Mouse (Mus musculus) left cerebral cortex, postnatal 36 days (tissue): ENCODE data around the gene Ahcyl1. TPM values are rescaled to one million over a fixed set of nuclear protein-coding genes. Genes with fewer than 3 reads are reported as not detected.
"Not testable (repeated sequence)": the region's sequence is repeated elsewhere in the genome, so short reads cannot be mapped to it uniquely, and the experiment has no call there.

ENCODE experiments used
- DNase-seq, 2 experiments: peaks; one replicate each; pipeline ENCODE4 v3.0.0; 2021 to 2022; ENCODE audit warnings: low spot score in 2 of 2, mixed read lengths in 1 of 2
- intact Hi-C: fragments of 180-260 bp; cut with DNase I; formaldehyde crosslinking; loops from one replicate; pipeline ENCODE4 v1.15.1; 2025
- total RNA-seq, 2 experiments: library from RNA; stranded (reverse); gene quantifications; 2 replicates each; pipeline ENCODE4 v1.2.3; 2021

The Ahcyl1 gene
- 100 to 1,000 TPM; 325 TPM for total RNA-seq

DNA sequence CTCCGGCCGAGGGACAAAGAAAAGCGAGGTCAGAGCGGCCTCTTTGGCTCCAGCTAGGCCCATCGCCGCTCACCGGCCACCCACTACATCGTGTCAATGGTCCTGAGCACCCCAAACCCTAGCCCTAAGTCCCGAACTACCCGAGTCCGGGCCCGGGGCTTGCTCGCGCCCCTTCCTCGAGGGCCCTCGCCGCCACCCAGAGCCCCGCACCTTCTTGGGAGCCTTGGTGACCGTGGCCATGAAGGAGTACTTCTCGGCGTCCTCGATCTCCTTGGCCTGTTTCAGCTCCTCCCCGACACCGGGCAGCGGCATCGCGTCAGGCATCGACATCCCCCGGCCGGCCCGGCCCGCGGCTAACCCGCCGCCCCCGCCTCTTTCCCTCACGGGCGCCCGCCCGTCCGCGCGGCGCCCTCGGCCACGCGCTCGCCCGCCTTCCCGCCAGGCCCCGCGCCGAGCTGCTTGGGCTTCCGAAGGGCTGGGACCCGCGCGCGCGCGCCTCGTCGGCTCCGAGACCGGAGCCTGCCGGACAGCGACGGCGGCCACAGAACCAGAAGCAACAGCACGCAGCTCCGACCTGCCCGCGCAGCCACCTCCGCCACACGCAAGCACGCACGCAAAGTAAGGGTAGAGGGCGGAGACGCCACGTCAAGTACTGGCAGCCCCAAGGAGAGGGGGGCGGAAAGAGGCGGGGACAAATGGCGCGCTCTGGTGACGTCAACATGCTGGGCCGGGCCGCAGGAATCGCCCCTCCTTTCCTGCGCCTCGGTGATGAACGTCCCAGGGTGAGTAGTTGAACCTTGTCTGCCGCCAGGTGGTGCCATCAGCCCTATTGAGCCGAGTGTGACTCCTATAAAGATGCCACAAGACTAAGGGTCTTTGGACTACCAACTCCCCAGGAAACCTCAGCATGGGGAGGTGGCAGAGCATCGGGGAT, at the start of gene Ahcyl1:
Ahcyl1 (minus strand) TSS at position 613 of the 934 bp plus-strand sequence.
- intact Hi-C loops, result loop anchor here (1.0 to 10.0 kb wide), 6 partner anchors 37 to 449 kb away; partner anchors contain the start of gene Gnai3
- DNase-seq, result peak; percentile 99

GRCm38 (mm10) chr3:107746026-107746425, 49.7 kb upstream of the Ahcyl1 start:
- no peak for DNase-seq
- intact Hi-C loops, result no loop called here

- intact Hi-C loops, result no loop called here
Observed at GRCm38 (mm10) chr3:107743650-107744049, 47.3 kb upstream of the Ahcyl1 start.

GRCm38 (mm10) chr3:107743107-107743506, 46.7 kb upstream of the Ahcyl1 start:
- no peak for DNase-seq

More at GRCm38 (mm10) chr3:107743650-107744049, 47.3 kb upstream of the Ahcyl1 start:
- DNase-seq, result no peak

GRCm38 (mm10) chr3:107742071-107742710, 45.8 kb upstream of the Ahcyl1 start:
- intact Hi-C loops, result no loop called here
- no peak for DNase-seq

More at GRCm38 (mm10) chr3:107743107-107743506, 46.7 kb upstream of the Ahcyl1 start:
- intact Hi-C loops, result no loop called here

GRCm38 (mm10) chr3:107741387-107741786, 45.0 kb upstream of the Ahcyl1 start:
- DNase-seq, result no peak
- intact Hi-C loops, result no loop called here

- intact Hi-C loops, result no loop called here
- DNase-seq, result peak; percentile 30 to 42
Observed at GRCm38 (mm10) chr3:107740578-107741207, 44.3 kb upstream of the Ahcyl1 start.

DNA sequence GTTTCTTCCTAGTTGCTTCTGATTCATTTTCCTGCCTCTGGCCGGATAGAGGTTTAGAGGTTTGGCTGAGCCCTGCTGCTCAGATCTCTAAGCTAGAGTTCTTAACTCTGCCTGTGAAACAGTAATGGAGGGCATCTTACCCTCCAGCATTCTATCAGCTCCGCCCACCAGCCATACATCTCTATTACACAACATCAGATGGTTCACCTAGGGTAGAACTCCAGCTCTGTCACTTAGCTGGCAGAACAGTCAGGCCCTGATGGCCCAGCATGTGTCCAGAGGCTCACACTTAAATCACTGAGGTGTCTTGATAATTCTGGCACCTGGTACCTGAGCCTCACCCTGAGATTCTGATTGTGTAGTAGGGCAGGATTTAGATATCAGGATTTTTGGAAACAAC, 43.6 kb upstream of the Ahcyl1 start:
- intact Hi-C loops, result no loop called here
- DNase-seq, result no peak

DNA sequence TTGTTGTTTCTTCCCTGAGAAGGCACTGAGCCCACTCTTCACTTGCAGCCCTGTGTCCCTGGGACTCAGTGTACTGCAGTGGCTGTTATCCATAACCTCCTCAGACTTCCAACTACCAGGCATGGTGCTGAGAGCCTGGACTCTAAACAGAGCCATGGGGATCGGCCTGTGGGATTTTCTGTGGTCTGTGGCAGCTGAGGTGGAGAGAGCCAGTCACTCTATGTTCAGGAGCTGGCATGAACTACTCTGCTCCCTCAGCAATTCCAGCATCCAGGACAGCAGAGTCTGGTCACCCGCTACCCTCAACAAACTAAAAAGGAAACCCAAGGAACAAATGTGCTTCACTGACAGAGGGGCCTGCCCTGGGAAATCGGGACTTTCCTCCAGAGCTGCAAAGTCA, 43.1 kb upstream of the Ahcyl1 start:
- DNase-seq, result no peak
- intact Hi-C loops, result no loop called here

DNA sequence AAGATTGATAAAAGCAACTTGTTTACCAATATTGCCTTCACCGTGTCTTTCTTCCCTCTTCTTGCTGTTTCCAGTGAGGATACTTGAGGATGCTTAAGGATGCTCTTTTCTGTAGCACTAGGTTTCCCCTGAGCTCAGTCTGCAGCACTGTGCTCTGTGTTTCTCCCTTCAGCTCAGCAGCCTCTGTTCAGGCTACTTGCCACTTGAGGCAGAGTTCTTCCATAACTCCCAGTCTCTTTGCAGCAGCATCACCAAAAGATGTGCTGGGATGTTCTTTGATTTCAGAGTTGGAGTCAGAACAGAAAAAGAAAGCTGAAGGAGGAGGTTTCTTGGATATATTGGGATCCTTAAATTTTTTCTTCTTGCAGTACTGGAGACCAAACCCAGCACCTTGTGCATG, 42.3 kb upstream of the Ahcyl1 start:
- intact Hi-C loops, result no loop called here
- DNase-seq, result peak in 1 of 2 experiments; percentile 23

DNA sequence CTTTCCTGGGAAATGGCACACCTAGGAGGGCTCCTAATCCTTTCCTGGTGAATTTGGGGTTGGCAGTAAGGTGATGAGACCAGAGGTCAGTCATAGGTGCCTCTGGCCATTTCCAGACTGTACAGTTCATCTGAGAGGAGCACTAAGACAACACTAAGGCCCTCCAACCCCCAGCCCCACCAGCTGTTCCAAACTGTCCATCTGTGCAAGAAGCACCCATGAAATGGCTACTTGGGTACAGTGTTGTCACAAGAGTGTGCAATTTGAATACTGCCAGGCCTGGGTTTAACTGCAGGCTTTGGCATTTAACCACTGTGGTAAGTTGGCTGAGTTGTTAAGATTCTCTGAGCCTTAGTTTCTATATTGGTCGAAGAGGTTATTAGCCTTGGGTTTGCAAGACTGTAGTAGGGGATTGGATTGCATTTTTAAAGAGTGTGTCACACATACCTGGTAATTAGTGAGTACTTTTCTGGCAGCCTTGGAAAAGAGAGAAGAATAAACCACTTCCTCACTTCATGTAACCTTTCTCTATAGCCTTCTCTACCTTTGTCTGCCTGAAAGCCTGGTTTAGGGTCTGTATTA, 41.3 kb upstream of the Ahcyl1 start:
- no peak for DNase-seq
- intact Hi-C loops, result no loop called here

- DNase-seq, intact Hi-C loops: not testable (repeated sequence)
Observed at GRCm38 (mm10) chr3:107735620-107736019, 39.3 kb upstream of the Ahcyl1 start.

DNA sequence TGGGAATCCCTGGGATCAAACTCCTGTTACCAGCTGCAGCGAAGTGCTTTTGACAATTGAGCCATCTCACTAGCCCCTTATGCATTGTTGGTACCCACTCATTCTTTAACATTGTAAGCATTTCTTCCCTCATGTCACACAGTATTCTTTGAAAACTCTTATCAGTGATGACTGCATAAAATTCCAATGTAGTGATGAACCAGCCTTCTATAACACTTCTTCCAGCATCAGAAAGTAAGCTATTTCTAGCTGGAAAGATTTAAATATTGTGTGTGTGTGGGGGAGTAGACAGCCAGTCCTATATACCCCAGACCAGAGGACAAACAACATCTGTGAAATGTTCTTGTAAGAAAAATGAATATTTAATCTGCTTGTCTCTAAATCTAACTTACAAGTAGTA, 37.0 kb upstream of the Ahcyl1 start:
- intact Hi-C loops, result no loop called here
- DNase-seq, result no peak

DNA sequence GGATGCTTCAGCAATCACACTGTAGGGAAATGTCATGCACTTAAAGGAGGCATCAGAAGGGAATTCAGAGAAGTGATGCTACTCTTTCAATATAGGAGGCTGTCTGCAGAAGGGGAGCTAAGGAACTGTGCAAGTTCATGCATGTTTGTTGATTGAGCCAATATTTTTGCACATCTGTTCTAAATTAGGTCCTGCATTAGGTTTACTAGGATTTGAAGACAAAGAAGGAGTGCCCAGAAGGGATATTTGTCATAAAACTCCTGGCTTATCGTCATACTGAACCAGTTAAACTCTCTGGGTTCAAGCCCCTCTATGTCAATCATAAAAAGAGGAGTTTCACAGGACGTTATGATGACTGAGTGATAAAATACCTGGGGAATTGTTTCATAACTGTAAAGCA, 33.9 kb upstream of the Ahcyl1 start:
- DNase-seq, result no peak
- intact Hi-C loops, result no loop called here

GRCm38 (mm10) chr3:107728509-107728908, 32.1 kb upstream of the Ahcyl1 start:
- intact Hi-C loops, result no loop called here
- DNase-seq, result no peak

DNA sequence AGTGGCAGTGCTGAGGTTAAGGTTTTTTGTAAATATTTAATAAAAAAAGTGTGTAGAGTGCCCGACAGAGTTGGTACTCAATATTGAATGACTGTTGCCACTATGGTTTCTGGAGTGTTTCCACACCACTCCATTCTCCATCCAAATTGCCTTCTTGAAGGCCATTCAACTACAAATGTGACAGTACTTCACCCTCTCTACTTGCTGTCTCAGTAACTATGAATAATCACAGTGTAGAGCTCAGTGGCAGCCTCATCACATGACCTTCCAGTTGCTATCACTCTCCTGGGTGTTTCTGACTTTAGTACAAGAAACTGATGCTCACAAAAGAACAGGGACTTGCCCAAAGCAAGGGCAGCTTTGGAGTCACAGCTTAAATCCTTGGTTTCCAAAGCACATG, 19.6 kb upstream of the Ahcyl1 start:
- DNase-seq, result no peak
- intact Hi-C loops, result no loop called here

DNA sequence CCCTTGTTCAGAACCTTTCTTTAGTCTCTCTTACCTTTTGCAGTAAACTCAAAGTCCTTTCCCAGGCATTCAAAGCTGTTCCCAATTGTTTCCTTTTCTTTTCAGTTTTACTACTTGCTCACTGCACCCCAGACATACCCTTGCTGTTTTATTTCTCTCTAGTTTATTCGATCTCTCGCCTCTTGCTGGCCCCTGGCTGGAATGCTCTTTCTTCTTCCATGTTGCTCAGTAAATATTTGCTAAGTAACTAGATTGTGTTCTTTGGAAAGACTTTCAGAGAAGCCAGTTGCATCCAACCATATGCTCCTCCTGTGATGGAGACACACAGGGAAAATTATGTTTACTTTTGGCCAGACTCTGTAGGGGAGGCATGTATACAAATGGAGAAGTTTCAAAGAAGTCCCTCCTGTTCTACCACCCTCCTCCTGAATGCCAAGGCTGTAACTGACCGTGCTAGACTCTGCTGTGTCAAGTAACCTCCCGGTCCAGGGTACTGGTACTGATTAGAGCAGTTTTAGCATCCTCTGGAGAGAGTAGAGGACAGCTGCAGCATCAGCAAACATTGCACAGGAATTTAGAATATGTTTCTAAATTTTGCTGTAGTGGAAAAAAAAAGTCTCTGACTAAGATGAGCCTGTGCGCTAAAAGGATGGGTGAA, 18.0 kb upstream of the Ahcyl1 start:
- intact Hi-C loops, result no loop called here
- DNase-seq, result no peak

- DNase-seq, result no peak
- intact Hi-C loops, result no loop called here
Observed at GRCm38 (mm10) chr3:107712081-107712480, 15.7 kb upstream of the Ahcyl1 start.

GRCm38 (mm10) chr3:107709156-107709555, 12.8 kb upstream of the Ahcyl1 start:
- intact Hi-C loops, result no loop called here
- DNase-seq, result no peak
